Mouse (Mus musculus) gastrocnemius, postnatal 4 days (tissue): ENCODE measurements at regions not wholly inside any gene's neighbourhood (a gene's known extent, or its start where the extent isn't known, plus 50 kb on each side); places are given as distances from the start of the nearest gene placed in this dataset.

ENCODE experiments used
- DNase-seq, 2 experiments: peaks; one replicate each; pipeline ENCODE4 v3.0.0; 2021 to 2022; ENCODE audit warnings: low spot score in 2 of 2, mixed read lengths in 2 of 2

DNA sequence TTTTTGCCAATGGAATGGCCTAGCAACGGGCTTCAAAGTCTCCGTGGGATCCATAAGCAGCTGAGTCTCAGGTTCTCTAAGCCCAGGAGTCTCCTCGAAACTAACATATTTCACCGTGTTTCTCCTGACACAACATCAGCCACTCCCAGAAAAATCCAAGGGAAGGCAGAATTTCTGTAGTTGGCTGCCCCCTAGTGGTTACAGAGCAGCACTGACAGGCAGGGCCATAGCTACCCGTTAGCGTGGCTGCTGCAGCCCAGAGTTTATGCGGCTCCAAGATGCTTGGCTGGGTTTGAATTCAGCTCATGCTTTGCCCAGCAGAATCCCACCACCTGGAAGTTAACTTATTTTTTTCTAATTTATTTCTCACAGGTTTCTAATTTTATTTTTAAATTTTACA is 140.9 kb upstream of the Tmem164 start:
- peak in 1 of 2 experiments; percentile 31 for DNase-seq

DNA sequence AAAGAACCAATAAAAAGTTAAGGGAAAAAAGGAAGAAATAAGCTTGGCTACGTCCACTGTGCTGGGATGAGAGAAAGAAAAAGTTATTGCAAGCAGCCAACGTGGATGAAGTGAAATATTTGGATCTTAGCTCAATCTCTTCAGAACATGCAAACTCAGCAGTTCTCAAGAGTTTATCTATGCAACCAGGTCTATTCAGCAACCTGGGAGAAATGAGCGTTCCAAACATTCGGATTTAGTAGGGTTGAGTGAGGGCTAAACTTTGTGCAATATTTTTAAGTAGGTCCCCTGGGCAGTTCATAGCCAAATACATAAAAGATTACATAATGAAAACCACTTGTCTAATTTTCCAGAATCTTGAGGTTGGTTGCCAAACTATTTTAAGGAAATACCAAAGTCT is 129.0 kb upstream of the Tmem164 start:
- DNase-seq: no peak

GRCm38 (mm10) chrX:142554161-142554560 is 127.0 kb upstream of the Tmem164 start:
- DNase-seq: no peak

- DNase-seq: no peak
These were observed 123.7 kb upstream of the Tmem164 start for GRCm38 (mm10) chrX:142557496-142557895.

DNA sequence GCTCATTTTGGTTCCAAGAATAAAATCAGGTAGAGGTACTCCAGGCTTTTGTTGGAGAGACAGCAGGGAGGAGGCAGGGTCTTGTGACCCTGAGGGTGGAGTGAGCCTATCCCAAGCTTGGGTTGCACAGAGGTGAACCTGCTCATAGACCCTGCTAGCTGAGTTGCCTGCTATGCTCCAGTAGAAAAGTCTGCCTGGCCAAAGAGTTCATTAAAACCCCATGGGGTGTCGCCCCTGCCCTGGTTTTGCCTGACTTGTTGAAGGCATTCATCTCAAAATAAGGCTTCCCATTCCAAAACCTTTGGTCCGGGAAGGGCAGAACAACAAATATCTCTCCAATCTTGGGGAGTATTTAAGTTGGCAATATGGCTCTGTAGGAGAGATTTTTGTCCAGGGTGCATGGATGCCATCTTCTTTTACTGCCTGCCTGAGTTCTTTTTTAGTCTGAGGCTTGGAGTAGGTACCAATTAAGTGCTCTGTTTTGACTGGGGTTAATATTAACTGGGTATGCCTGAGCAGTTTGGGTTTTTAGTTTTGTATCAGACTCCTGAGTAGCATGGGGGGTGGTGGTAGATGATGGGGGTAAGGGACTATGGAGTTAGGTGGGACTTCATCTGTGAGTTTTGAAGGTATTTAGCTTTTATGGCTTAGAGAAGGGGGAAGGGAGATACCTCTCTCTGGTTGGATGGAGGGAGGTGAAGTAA is 120.8 kb upstream of the Tmem164 start:
- DNase-seq: no peak

DNA sequence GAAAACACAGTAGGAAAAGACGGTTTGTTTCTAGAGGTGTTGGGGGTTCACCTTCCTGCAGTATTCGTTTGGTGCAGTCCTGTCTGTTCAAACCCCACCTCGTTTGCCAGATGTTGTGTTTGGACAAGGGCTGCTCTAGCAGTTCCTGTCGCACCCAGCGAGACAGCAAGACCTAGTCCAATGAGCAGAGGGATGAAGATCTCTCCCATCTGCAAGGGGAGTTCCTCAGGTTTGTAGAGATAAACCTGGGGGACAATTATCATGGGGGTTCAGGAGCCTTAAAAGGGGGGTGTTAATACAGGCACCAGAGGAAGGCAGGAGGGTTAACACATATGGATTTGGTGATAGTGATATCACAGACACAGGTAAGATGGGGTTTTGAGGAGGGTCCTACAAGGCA is 119.4 kb upstream of the Tmem164 start:
- no peak for DNase-seq

GRCm38 (mm10) chrX:142564186-142564585 is 117.0 kb upstream of the Tmem164 start:
- DNase-seq: peak in 1 of 2 experiments; percentile 17

GRCm38 (mm10) chrX:142571772-142572171 is 109.4 kb upstream of the Tmem164 start:
- DNase-seq: no peak

DNA sequence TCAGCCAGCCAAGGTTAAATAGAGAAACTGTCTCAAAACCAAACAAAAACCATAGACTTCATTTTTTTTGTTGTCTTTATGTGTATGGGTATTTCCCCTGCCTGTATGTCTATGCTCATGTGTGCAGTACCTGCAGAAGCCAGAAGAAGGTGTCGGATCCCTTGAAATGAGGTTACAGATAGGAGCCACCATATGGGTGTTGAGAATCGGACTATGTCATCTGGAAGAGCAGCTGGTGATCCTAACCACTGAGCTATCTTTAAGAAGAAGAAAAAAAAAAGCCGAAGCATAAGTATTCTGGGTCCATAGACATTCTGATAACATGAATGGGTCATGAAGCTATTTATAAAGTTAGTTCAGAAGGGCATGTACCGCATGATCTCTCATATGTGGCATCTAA is 107.2 kb upstream of the Tmem164 start:
- no peak for DNase-seq

GRCm38 (mm10) chrX:142574945-142575710 is 106.1 kb upstream of the Tmem164 start:
- no peak for DNase-seq

GRCm38 (mm10) chrX:142576127-142576526 is 105.1 kb upstream of the Tmem164 start:
- no peak for DNase-seq

- DNase-seq: no peak
These were observed 103.6 kb upstream of the Tmem164 start for GRCm38 (mm10) chrX:142577449-142578081.

DNA sequence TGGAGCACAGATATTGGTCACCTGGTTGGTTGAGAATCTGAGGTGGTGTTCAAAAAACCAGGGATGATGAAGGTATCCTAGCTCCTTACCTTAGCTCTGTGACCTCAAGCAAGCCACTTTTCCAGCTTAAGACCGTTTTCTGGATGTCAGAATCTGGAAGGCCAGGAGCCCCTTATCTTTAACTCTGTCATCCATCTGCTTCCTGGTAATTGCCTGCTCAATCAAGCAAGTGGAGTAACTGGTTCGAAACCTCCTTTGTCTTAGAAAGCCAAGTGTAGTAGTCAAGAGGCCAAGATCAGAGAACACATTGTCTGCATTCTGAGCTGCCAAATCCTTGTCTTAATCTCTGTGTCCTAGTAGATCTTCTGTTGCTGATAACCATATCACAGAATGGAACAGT is 95.9 kb upstream of the Tmem164 start:
- DNase-seq: no peak

DNA sequence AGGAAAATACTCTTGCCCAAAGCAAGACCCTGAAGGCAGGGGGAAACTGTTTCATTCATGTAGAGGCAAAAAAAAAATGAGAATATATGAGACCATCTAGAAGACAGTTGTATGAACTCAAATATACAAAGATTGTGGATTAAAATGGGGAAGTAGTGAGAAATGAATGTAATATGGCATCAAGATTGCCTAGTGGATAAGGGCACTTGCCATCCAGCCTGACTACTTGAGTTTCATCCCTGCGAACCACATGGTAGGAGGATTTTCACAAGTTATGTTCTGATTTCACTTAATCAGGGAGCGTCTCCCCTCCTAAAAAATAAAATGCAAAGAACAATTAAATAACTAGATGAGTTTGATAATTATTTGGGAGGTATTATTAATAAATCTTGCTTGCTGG is 81.8 kb upstream of the Tmem164 start:
- DNase-seq: no peak

GRCm38 (mm10) chrX:142600782-142601181 is 80.4 kb upstream of the Tmem164 start:
- DNase-seq: no peak

DNA sequence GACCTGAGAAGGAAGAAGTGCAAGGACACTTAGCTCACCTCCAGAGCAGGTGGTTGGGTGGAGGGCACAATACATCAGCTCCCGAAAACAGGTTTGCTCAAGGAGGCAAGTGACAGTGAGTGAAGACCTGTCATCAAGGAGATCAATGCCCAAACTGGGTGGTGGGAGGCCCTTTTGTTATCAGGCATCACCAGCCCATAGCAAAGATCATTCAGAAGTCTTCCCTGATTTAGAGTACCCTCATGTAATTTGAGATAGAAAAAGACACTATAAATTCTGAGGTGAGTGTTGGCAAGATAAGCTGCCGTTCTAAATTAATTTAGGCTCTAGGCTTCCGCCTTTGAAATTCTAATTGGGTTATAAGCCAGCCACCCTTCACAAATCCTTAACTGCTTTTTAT is 76.1 kb upstream of the Tmem164 start:
- DNase-seq: no peak

GRCm38 (mm10) chrX:142606595-142607205 is 74.5 kb upstream of the Tmem164 start:
- DNase-seq: no peak

GRCm38 (mm10) chrX:142616189-142616872 is 64.9 kb upstream of the Tmem164 start:
- DNase-seq: no peak

DNA sequence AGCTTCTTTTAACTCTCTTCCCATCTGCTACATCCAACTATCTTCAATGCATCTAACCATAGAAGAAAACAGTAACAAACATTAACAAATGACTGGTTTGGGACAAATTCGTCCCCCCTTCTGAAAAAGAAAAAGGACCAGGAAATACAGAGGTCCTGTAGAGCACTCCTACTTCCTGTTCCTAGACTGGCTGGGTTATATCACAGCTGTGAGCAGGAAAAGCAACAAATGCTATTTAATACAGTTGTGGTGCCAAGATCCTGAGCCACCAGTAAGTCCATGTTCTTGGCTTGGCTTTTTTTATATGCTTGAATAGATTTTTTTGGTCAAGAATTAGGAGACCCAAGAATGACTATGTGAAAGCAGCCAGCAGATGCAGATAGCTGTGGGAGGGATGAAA is 62.8 kb upstream of the Tmem164 start:
- no peak for DNase-seq

- no peak for DNase-seq
These were observed 57.8 kb upstream of the Tmem164 start for GRCm38 (mm10) chrX:142623359-142623758.

DNA sequence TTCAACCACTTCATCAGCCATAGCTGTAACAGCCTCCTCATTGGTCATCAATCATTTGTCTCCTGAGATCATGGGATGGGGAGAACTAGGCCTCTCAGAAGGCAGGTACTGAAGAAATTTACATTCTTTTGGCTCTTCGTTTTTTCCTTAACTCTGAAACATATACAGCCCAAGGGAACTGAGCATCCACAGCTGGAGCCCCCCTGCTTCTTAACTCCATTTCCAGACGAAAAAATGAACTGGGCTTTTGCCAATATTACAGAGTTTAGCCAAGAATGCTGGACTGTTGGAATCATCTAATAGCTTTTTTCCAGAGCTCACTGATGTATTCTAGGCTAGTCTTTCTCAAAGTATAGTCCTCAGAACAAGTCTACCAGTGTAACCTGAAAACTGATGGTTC is 57.3 kb upstream of the Tmem164 start:
- DNase-seq: no peak
